Mouse (Mus musculus): ENCODE results near the gene Lmod2.

Lmod2 gene

DNA sequence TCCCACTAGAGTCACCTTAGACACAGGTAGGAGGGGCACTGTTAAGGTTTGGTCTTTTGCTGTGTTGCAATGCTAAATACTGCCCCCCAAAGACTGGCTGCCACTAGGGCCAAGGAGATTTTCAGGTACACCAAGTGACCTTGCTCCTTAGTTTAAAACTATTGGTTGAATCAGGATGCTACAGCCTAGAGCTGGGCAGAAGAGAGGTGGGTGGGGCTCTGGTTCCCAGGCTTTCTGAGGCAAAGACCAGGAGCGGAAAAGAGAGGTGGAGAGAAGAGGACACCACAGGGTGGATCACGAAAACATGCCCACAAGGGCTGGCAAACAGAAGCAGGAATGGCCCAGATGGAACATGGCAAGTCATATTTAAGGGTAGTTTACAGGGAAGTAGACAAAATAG is 44.6 kb downstream of the Lmod2 start:
- no peak for DNase-seq (ENCODE audit: low read depth, low spot score)

DNA sequence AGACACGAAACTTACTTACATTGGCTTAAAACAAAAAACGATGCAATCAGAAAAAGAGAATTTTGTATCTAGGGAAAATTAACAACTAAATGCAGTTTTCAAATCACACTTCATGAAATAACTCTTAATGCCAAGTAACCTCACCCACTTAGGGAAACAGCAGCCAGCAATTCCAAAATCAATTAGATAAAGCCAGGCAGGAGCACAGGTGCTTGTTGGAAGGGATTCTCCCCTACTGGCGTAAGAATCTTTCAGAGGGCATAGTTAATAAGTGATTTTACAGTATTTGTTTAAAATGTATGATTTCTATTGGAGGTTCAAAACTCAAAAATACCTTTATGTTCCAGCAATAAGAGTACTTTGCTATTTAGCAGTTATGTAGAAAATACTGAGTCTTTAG is 45.4 kb downstream of the Lmod2 start:
- DNase-seq (ENCODE audit: low read depth, low spot score) = no peak

DNA sequence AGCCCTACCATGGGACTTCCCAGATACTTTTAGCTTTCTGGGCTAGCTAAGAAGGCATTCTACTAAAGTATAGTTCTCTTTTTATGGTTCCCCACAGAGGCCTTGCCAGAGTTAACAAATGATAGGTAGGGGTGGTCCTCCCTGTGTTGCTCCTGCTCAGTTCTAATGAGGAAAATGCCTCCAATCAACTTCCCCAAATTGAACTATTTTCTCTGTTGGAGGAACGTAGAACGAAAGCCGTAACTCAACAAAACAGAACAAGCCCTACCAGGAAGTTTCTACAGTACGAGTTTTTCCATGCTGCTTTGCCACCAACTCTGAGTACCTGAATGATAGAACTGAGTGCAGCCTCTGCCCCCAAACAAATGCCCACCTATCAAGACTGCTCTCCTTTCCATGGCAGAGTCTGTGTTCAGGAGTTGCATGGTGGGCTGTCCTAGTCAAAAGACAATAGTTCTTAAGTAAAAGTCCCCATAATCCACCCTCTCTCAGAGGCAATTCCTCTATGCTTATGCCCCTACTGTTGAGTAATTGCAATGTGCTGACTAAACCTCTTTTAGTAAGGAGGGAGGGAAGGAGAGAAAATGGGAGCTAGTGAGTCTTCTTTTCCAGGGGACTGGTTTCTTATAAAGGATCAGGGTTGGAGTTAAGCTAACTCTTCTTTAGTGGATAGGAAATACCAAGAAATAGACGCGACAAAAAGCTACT is 47.9 kb downstream of the Lmod2 start:
- no peak for DNase-seq (ENCODE audit: low read depth, low spot score)

DNA sequence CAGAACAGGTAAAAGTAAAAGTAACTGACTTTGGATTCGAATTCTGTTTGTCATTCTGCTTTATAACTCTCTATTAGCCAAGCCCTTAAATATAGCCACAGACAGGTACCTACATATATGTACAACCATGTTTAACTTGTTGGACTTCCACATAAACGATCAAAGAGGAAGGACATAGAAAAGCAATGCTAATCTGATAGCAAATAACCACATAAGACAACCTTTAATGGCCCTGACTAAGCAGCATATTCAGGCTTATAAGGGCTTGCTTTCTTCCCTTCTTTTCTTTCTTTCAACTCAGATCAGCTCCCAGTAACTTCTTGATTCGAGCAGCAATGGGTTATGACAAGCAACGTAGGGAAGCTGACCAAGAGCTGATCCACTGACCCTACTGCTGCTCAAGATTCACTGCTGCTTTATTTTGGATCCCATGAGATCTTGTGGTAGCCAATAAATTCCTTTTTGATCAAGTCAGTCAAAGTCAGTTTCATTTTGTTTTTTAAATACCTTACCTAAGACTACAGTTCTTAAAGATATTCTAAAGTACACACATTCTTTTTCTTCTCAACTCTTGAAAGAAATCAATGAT is 49.6 kb downstream of the Lmod2 start:
- DNase-seq (ENCODE audit: low read depth, low spot score) = no peak

DNA sequence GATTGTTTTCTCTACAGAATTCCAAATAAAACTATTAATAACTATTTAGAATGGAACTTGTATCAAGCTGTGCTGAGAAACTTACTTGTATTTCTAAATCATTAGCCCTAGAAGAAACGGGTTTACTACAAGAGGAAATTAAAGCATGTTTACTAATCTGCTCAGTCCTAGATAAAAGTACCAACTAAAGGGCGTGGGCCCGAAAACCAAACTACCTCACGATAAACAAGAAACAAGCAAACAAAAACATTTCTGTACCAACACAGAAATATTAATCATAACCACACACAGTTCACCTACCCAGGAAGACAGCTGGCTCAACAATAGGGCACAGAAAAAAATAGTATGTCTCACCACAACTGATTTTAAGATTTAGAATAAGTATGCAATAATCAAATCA is 50.8 kb downstream of the Lmod2 start:
- DNase-seq (ENCODE audit: low read depth, low spot score) = no peak

DNA sequence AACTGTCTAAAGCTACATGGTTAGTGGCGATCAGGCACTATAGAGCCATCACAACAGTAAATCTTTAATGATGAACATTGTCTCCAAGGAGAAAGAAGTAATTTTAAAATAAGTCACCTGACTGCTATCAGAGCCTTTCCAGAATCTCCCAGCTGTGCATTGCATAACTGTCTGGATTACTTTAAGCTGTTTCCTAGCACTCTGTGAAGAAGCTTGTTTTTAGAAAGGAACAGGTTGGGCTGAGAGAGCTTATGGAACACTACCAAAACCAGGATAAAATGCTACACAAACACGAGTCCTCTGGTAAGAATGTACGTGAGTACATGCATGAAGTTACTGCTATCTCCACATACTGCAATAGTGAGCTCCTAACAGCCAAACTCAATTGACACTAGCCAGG is 53.2 kb downstream of the Lmod2 start:
- DNase-seq (ENCODE audit: low read depth, low spot score) = no peak

DNA sequence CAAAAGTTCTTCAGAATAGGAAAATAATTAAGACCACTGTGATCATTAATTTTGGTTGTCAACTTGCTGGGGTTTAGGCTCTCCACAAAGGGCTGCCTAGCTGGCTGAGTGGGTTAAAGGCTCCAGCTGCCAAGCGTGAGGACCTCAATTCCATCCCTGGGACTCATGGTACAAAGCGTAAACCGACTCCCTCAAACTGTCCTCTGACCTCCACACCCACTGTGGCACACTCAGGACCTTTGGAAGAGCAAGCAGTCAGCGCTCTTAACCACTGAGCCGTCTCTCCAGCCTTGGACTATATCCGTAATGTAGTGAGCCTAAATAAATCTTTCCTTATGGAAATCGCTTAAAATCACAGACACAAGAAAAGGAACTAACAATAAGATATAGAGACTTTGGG is 54.0 kb downstream of the Lmod2 start:
- no peak for DNase-seq (ENCODE audit: low read depth, low spot score)

Data from retina, postnatal 7 days (tissue).